Mouse (Mus musculus) adrenal gland, postnatal 4 days (tissue): ENCODE results near the gene Tpk1. TPM values are rescaled to one million over a fixed set of nuclear protein-coding genes. Genes with fewer than 3 reads are reported as not detected.

Experiments
- DNase-seq, 2 experiments: peaks; one replicate each; pipeline ENCODE4 v3.0.0; 2021 to 2022; ENCODE audit warnings: low spot score in 2 of 2, mixed read lengths in 2 of 2
- total RNA-seq, 2 experiments: library from RNA; stranded (reverse); gene quantifications; 2 replicates each; pipeline ENCODE4 v1.2.3; 2021

Gene Tpk1
- total RNA-seq, 2 experiments from 2014 or later: 11.8 to 18.5 TPM

DNA sequence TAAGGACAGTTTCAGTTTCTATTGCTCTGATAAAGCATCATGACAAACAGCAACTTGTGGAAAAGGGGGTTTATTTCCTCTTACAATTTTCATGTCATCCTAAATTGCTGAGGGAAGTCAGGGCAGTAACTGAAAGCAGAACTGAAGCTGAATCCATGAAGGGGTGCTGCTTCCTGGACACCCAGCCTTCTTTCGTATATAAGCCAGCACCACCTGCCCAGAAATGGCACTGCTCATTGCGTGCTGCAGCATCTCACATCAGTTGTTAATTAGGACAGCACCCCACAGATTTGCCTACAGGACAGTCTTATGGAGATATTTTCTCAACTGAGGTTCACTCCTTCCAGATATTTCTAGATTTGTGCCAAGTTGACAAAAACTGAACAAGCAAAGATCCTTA lies 216.6 kb downstream of the Tpk1 start:
- DNase-seq: no peak

DNA sequence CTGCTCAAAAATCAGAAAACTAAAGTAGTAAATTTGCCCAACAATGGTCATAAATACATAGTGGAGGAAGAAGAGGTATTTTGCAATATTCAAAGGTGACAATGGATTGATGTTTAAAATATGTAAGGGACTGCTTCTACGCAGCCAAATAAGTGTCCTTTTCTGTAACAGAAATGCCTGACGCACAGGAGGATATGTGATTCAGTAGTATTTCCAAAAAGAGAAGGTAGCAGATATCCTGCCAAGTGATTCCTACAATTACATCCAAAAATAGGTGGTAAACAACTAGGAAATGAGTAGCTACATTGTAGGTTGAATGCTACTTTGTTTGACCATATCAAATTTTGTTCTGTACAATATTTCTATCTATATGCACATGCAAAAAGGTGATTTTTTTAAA lies 220.2 kb downstream of the Tpk1 start:
- DNase-seq: no peak

DNA sequence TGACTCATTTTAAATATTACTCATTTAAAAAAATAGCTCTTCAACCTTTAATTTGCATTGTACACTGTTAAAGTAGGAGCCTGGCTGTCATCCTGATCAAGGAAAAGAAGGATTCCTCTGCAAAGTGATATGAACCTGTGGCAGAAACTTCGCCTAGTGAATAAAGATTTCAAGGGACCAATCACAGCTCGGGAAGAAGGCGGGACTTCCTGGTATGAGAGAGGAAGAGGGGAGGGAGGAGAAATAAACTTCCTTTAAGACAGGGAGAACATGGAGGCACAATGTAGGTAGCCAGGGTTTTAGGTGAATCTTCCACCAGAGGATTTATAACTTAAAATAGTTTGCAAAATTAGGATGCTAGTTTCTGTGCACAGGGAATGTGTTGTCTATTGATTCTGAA lies 223.9 kb downstream of the Tpk1 start:
- no peak for DNase-seq

DNA sequence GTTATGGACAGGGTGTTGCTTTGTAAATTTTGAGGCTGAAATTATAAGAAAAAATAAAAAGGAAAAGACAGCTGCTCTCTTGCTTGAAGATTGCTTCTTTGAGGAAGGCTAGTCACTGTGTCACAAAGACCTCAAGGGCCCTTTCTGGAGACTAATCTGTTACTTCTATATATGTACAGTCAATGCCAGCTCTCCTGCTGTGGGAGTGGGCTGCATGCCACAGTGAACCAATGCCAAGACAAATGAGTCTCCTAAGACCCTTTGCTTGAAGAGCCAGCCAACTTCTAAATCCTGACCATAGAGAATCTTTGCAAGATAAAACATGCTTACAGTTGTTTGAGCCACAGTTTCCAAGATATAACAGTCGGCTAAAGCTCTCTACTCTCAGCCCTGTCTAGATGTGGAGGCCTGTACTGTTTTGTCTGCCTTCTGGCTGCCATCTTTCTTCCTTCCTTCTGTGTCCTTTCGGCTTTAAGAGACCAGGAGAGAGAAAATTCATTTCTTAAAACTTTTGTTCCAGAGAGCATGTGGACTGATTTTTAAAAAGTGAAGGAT lies 230.0 kb downstream of the Tpk1 start:
- no peak for DNase-seq

DNA sequence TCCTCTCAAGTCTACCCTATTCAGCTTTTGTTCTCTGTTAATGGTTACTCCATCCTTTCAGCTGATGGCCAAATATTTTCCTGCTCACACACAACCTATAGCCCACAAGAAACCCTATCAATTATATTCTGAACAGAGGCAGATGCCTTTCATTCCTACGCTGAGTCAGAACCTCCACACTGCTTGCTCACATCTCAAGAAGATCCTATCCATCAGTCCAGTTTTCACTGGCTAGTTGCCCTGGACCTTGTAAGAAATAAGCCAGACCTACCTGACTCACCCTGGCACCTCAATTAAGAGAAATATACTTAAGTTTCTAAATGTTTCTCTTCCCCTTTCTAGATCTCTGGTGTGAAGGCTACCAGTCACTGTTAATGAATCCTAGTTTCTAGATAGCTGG lies 231.7 kb downstream of the Tpk1 start:
- DNase-seq: no peak

DNA sequence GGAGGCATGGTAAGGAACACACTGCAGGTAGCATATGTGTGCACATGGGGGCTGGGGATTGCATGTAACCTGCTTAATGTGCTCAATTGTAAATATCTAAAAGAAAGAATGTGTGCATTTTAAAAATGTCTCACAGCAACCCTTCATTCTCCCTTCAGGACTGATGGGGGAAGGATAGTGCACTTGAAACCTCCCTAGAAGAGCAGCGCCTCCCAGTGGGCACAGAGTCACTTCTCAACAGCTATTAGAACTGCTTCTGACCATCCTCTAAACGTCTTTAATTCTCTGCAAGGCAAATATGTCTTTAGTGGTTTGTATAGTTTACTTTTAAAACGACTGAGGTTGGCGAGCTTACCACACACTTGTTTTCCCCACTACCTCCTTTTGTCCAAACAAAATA lies 241.1 kb downstream of the Tpk1 start:
- no peak for DNase-seq

DNA sequence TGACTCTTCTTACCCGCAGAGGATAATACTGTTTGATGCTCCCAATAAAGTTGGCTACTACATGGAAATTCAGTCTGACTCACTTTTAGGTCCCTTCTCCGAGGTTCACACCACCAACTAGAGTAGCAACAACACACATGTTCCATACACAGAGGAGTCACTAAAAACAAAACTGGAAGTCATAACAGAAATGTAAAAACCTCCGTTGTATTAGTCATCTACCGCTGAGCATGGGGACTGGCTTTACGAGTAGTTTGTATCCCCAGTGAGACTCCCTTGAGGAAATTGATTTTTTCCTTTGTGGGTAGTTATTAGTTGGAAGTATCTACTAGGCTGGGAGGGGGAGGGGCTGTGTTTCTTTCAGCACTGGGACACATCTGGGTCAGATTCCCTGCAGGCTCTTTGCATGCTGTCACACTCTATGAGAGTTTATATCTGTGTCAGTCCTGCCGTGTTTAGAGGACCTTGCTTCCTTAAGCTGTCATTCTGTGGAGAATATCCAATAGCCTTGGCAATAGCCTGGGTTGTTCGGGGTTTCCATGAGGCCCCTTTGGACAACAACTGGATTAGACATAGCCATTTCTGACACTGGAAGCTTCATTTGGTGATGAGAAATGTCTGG lies 245.6 kb downstream of the Tpk1 start:
- DNase-seq: no peak

DNA sequence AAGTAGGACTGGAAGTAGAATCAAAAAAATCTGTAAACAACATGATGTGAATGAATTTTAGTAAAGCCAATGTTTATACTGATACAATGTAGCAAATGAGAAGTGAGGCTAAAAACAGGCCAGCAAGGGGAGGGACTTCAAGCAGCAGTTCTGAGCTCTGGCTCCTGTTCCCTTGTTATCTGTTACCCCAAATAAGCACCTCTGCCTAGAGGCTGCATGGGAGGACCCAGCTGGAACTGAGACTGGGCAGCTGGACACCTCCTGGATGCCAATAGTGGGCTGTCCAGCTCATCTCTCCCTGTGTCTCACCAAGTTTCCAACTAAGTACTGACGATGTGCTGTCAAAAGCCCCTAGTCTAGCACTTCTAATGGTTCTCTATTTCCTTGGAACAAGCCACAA lies 257.1 kb downstream of the Tpk1 start:
- DNase-seq: no peak

DNA sequence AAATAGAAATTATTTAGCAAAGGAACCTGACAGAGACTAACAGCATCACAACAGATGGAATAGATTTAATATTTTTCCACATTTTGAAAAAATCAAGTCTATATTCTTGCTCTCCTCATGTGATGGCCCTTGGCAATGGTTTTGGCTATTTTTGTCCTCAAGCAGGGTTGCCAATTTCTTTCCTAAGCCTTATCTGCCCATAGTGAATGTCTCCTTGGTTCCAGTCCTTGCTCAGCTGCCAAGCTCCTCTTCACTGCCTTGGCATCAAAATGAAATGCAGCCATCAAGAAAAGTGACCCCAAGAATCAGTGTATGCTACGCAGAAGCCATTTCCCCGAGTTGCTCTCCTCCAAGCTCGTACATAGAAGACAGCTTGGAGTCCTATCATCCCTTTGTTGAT lies 263.0 kb downstream of the Tpk1 start:
- no peak for DNase-seq

DNA sequence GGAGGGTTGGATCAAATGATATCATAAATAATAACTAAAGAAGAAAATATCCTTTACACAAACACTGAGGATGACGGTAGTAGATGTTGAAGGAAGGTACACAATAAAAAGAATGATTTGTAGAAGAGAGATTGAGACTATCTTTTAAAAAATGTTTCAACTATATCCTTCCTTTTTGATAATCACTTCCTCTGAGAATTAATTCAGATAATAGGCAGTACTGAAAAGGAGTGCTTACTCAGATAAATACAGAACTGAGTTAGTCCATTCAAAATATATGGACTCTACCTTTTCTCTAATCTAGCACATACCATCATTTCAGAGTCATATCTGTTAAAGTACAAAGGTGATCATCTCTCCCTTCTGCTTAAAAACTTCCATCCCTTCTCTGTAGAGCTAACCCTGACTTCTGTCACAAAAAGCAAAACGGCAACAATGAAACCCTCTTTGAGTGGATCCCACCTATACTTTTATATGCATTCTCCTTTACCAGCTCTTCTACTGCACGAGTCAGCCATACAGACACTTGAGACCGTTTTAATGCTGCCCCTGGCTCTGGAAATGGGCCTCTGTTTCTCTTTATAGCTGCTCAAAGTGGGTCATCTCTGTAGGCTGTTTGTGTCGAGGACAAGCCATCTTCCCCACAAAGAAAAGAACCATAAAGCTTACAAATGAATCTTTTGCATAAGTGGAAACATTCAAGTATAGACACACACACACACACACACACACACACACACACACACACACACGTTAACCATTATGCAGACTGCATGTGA lies 263.7 kb downstream of the Tpk1 start:
- DNase-seq: no peak

DNA sequence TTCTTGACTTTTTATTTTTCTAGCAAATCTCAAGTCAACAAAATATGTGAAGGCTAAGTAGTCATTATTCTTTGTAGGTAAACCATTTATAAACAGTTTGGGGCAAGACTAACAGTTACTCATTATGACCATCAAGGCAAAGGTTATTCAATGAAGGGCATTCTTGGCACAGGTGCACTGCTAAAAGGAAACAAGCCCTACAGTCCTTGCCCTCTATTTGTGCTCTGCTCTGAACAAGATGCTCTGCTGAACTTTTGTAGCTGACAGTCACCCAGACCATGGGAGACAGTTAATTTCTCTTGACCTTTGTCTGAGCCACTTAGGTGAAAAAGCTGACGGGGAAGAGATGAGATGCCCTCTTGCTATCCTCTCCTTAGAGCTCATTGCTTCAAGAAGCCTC lies 269.7 kb downstream of the Tpk1 start:
- no peak for DNase-seq

DNA sequence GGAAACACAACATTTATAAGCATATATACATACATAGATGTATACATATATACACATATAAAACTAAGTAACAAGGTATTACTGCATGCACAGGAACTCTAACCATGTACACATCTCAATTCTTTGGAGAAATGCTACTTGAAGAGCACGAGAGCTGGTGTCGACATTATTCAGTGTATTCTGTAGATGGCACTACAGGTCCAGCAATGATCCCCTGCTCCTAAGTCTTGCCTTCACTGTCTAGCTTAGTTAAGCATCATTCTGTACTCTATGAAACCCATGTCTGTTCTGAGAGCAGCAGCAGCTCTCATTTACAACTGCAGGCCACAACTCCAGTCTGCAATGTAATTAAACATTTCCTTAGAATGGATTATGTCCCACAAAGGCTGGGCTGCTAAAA lies 270.5 kb downstream of the Tpk1 start:
- no peak for DNase-seq

DNA sequence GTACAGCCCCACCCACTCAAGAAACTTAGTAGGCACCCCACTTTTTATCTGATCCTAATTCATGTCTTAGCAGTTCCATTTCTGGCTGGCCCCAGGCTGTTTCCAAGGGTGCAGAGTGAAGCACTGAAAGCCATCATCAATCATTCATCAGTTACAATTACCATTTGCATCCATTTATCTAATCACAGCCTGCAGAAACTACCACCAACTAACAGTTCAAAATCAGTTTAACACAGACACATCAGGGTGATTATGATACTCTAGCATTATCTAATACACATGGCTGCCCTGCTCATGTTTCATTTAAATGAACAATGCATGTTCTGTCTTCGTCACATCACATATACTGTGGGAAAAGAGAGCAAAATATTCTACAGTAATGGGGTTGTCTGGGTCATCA lies 274.7 kb downstream of the Tpk1 start:
- no peak for DNase-seq

DNA sequence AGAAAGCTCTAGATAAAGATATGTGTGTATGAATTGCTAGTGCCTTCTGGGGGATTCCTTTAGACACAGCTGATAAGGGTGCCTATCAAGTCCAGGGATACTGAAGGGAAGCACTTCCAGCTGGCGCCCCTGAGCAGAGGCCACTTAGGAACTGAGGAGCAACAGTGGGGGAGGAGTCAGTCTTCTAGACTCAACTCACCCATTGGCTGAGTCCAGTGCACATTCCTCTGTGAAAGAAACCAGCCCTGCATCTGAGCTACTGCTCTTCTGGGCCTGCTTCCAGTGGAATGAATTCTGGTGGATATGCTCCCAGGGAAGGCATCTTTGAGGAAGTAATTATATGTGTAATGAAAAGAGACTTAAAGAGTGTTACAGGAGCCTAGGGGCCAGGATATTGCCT lies 278.8 kb downstream of the Tpk1 start:
- no peak for DNase-seq

DNA sequence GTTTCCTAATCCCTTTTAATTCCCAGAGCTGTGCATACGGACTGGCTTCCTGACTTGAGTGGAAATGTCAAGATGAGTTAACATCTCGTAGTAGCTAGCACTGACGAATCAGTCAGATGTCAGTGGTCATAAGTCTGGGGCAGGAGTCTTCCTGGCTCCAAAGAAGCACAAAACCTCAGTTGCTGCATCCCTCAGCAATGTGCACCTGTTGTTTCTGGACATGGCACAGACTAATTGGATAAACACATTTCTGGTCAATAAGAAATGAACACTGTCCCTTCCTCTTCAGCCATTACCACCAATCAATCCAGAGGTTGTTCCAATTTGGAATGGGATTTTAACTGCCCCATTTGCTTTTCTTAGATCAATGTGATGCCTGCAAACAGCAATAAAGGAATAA lies 281.2 kb downstream of the Tpk1 start:
- DNase-seq: no peak

DNA sequence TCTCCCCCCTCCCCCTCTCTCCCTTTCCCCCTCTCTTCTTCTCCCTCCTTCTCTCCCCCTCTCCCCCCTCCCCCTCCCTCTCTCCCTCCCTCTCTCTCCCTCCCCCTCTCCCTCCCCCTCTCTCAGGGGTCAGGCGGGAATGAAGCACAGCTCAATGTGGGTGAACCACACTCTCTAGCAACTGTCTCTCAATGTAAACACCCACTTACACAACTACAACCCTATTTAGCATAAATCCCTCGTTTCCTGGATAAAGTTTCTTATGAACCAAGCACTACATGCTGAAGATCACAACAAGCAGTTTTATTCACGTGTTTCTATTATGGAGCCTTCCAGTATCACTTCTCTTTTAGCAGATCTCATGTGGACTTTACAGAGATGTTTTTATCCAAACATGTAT lies 281.8 kb downstream of the Tpk1 start:
- DNase-seq: no peak

DNA sequence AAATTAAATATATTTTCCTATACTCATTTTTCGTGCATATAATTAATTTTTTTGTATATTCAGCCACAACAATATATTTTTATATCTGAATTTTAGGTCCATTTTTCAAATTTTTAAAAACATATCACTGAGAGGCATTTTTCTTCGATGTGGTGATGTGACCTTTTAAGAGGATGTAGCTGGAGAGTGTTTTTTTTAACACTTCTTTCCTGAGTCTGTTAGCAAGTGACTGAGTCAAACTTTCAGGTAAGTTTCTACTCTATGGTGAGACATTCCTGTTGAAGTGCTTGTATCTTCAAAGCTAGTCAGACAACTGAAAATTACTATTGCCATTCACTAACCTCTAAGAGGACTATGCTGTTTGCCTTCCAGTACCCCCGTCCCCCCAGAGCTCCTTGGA lies 283.3 kb downstream of the Tpk1 start:
- DNase-seq: no peak

DNA sequence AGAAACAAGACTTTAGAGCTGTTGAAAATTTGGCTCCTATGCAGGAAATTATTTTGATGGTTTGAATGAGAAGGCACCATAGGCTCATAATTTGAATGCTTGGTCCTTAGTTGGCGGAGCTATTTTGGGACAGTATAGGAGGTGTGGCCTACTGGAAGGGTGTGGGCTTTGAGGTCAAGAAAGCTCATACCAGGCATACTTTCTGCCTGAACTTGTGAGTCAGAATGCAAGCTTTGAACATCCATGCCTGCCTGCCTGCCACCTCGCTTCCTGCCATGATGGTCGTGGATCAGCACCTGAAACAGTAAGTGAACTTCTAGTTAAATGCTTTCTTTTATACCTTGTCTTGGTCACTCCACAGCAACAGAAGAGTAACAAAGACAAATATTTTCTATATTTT lies 283.8 kb downstream of the Tpk1 start:
- no peak for DNase-seq

DNA sequence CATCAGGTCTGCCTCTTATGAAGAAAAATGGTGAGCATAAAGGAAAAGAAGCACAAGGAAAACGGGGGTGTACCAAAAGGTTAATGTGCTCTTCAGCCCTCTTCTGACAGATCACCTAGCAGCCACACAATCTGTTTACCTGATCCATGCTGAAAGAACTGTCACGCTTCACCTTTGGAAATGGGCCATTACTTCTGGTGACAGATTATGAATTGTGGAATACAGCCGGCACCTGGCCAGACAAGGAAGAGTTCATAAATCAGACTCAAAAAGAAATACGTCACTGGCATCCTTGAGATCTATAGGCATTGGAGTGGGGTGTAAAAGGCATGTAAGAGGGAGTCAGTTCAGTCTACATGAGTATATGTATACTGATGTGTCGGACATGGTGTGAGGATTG lies 292.9 kb downstream of the Tpk1 start:
- DNase-seq: no peak

DNA sequence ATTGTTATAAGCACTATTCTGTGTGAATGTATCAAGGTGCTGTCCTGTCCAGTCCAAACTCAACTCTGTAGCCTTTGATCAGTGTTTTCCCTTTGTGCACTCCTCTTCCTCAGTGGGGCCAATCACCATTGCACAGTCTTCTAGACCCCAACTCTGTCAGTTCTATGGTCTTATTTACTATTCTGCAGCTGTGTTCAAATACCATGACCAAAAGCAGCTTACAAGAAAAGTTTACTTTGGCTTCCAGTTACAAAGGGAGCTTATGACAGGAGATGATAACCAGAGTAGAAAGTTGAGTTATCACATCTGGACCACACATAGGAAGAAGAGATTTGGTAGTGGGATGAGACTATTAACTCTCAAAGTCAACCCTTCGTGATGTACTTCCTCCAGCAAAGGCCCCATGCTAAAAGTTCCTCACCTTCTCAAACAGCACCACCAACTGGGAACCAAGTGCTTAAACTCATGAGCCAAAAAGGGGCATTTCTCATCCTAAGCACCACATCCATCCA lies 298.6 kb downstream of the Tpk1 start:
- no peak for DNase-seq

DNA sequence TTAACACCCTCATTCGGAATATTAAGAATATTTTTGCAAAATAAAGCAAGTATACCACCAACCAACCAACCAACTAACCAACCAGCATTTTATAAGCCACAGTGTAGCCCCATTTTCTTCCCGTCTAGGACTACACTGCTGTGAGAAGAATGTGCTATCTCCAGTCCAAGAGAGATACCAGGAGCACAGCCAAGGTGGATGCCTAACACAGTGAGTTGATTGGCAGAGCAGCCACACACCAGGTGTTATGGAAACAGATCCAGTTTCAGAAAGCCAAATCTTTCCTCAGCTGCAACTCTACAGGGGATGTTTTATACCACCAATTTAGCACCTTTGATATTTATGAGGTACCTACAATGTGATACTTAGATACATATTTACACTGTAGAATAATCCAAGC lies 299.1 kb downstream of the Tpk1 start:
- DNase-seq: no peak

DNA sequence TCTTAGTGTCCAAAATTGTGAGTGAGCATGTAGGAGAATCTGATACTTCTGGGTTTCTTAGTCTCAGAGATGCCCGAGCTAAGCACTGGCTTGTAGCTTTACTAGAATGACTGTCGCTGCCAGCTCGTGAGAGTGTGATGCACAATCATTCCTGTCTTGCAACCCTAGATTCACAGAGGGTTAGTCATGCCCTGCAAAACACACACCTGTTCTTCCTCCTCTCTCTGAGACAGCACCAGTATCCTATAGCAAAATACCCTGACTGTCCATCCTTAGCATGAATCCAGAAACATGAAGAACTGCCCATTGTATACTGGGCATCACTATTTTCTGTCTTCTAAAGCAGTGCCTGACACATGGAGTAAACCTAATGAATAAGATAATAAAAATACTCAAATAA lies 302.2 kb downstream of the Tpk1 start:
- no peak for DNase-seq
